Mouse (Mus musculus) hindbrain, embryonic 13.5 days (tissue): ENCODE results near the gene Cacna1c. TPM values are rescaled to one million over a fixed set of nuclear protein-coding genes. Genes with fewer than 3 reads are reported as not detected.

Source experiments
- ATAC-seq: fragments of 200-750 bp; cut with Nextera tagmentation; 2 replicates; pipeline ENCODE4 v1.8.0; 2017; ENCODE audit warnings: moderate TSS enrichment; ENCODE audit not compliant: low FRiP score
- H3K27ac ChIP-seq: fragments of 300-500 bp; sonication (generic); 2 replicates; pipeline ENCODE4 v1.5.1; 2015; ENCODE audit warnings: inconsistent platforms, mild to moderate bottlenecking, moderate library complexity
- H3K27me3 ChIP-seq: fragments of 300-500 bp; sonication (generic); 2 replicates; pipeline ENCODE4 v1.6.1; 2015; ENCODE audit warnings: mild to moderate bottlenecking, inconsistent platforms
- H3K36me3 ChIP-seq: fragments of 300-500 bp; sonication (generic); 2 replicates; pipeline ENCODE4 v1.6.1; 2015; ENCODE audit warnings: mild to moderate bottlenecking, inconsistent platforms
- H3K4me1 ChIP-seq: fragments of 300-500 bp; sonication (generic); replicated peaks from 2 replicates; pipeline ENCODE4 v1.6.1; 2015; ENCODE audit warnings: inconsistent platforms
- H3K4me2 ChIP-seq: fragments of 300-500 bp; sonication (generic); 2 replicates; pipeline ENCODE4 v1.6.1; 2015; ENCODE audit warnings: inconsistent platforms, mild to moderate bottlenecking, moderate library complexity
- H3K4me3 ChIP-seq: fragments of 300-500 bp; sonication (generic); 2 replicates; pipeline ENCODE4 v1.5.1; 2015; ENCODE audit warnings: mild to moderate bottlenecking, inconsistent platforms
- H3K9ac ChIP-seq: fragments of 300-500 bp; sonication (generic); 2 replicates; pipeline ENCODE4 v1.6.1; 2015; ENCODE audit warnings: mild to moderate bottlenecking, inconsistent platforms
- H3K9me3 ChIP-seq: fragments of 300-500 bp; sonication (generic); 2 replicates; pipeline ENCODE4 v1.6.1; 2016; ENCODE audit warnings: inconsistent platforms
- WGBS: fragments of 180-500 bp; shearing (Covaris S2); methylation state at CpG from one replicate; pipeline ENCODE4 v1.1.7; 2015; 5-methylcytosine and 5-hydroxymethylcytosine counted together
- polyA plus RNA-seq: library from polyadenylated mRNA; unstranded; fragments of >200 nt; fragmentation: Nextera tagmentation; extraction: Ambion mirVana; gene quantifications from 2 replicates; pipeline ENCODE4 v1.2.1, GENCODE M21; 2015

Gene Cacna1c
- polyA plus RNA-seq, 1 experiment from 2014 or later: 6.9 TPM

DNA sequence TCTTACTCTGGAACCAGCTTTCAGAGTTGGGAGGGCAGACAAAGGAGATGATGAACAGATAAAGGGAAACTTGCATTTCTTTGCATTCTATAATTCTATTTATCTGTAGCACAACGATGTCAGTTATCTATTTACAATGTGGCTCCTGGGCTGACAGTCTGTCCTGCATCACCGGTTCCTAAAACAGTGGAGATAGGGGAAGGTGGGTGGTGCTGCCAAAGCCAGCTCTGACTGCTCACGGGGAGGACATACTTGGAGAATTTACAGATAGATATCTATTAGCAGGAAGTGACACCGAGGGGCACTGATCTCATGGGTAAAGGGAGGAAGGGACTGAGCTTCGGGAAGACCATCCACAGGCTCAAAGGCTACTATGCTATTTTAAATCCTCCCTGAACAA is 443.2 kb downstream of the Cacna1c start:
- H3K4me3 ChIP-seq: no peak overlapping the region
- 78% methylated on average over 5 of the region's 5 CpGs for WGBS
- H3K4me2 ChIP-seq: no peak overlapping the region
- ATAC-seq: no peak
- H3K36me3 ChIP-seq: peaks cover 16% of the 10 kb centered on the region; the same call in 1 of the 2 replicates
- H3K27me3 ChIP-seq: no peaks in the 10 kb centered on the region
- H3K9ac ChIP-seq: no peak overlapping the region
- H3K4me1 ChIP-seq: peaks cover 20% of the 10 kb centered on the region
- no peak overlapping the region for H3K27ac ChIP-seq
- no peaks in the 10 kb centered on the region for H3K9me3 ChIP-seq

DNA sequence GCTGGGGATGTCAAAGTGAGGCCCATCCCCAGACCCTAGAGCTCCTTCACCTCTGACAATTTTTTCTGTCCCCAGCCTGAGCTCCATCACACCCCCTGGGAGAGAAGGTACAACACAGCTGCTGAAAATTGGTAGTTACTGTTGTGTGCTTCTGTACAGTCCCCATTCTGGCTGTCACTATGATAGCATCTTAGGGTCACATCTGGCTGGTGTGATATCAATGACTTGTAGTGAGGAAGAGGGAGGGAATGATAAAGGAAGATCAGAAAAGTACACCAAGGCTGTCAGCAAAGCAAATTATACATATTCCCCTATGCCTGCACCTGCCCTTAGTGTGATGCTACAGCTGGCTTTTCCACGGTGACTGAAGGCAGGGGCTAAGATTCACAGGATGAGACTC is 446.9 kb downstream of the Cacna1c start:
- Histone ChIP-seq H3K4me2 (no peak overlapping the region), H3K9ac (no peak overlapping the region), H3K4me3 (no peak overlapping the region), H3K27ac (no peak overlapping the region), H3K9me3 (no peaks in the 10 kb centered on the region), H3K27me3 (no peaks in the 10 kb centered on the region), H3K36me3 (peaks cover 22% of the 10 kb centered on the region), H3K4me1 (peaks cover 4% of the 10 kb centered on the region; the same call in 1 of the 2 replicates)
- WGBS: 93% methylated on average over 1 of the region's 1 CpGs
- ATAC-seq: no peak

DNA sequence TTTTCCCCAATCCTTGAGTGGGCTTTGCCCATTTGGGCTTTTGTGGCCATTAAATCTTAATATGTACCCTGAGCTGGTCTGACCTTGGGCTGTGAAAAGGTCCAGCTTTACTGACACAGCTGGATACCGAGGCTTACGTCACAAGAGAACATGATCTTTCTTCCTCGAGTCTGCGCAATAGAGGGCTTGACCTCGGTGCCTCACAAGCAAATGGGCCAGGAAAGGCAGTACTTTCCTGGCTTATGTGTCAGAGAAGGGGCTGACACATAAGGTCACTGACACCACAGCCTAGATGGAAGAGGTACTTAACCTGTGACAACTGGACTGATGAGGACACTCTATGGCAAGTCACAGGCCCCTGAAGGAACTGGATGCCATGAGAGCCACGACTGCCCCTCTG is 453.5 kb downstream of the Cacna1c start:
- Histone ChIP-seq H3K36me3 (peaks cover 9% of the 10 kb centered on the region; the same call in 1 of the 2 replicates), H3K4me1 (no peaks in the 10 kb centered on the region), H3K4me3 (no peak overlapping the region), H3K9me3 (no peaks in the 10 kb centered on the region), H3K4me2 (no peak overlapping the region), H3K9ac (no peak overlapping the region), H3K27ac (no peak overlapping the region), H3K27me3 (no peaks in the 10 kb centered on the region)
- no peak for ATAC-seq
- WGBS: 88% methylated on average over 6 of the region's 6 CpGs

DNA sequence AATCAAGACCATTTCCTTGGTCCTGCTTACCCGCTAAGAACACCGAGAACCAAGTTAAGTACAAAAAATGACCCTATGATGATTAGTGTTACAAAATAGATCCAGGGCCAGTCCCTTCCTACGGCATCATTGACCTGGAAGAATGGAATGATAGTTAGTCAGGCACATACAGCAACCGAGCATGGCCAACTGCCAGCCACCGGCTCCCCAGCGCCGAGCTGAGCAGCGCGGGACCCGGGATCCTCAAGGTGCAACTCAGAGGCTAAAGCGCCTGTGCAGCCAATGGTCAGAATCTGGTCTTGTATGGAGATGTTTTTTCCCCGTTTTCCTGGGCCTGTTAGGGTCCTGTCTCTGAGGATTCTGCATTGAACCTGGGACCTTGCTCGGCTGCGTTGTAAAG is 454.4 kb downstream of the Cacna1c start:
- H3K4me3 ChIP-seq: no peak overlapping the region
- no peak overlapping the region for H3K4me2 ChIP-seq
- no peaks in the 10 kb centered on the region for H3K4me1 ChIP-seq
- ATAC-seq: no peak
- H3K27me3 ChIP-seq: no peaks in the 10 kb centered on the region
- H3K9me3 ChIP-seq: no peaks in the 10 kb centered on the region
- no peak overlapping the region for H3K27ac ChIP-seq
- WGBS: 97% methylated on average over 14 of the region's 14 CpGs
- 0 out of 2 replicates have a peak, but pooled peaks cover 3% of the 10 kb centered on the region for H3K36me3 ChIP-seq
- no peak overlapping the region for H3K9ac ChIP-seq

DNA sequence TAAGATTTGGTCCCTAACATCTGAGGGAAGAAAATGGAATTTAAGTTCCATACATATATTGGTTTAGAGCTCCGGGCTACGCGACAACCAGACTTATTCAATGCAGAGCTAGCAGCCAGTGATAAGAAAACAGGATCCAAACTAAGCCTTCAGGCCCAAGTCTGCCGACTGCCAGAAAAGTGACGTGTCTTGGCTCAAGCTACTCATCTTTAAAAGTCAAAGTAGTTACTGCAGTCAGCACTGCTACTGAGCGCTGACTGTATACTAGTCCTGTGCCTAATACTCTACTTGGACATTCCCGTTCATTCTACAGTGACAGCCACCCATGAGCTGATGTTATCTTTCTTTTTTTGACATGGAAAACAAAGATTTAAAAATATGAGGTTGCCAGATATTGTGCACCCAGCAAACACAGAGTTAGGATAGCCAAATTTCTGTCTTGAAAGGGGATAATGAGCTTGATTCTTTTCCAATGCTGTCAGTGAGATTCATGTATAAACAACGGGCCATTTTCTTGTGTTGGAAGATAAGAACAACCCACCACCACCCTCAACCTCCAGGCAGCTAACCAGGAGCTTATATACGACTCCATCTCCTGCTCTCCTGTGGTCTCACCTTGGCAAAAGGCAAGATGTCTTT is 456.1 kb downstream of the Cacna1c start:
- Histone ChIP-seq H3K4me1 (no peaks in the 10 kb centered on the region), H3K9me3 (no peaks in the 10 kb centered on the region), H3K36me3 (0 out of 2 replicates have a peak, but pooled peaks cover 3% of the 10 kb centered on the region), H3K27ac (no peak overlapping the region), H3K9ac (no peak overlapping the region), H3K27me3 (no peaks in the 10 kb centered on the region), H3K4me2 (no peak overlapping the region), H3K4me3 (no peak overlapping the region)
- 92% methylated on average over 9 of the region's 9 CpGs for WGBS
- ATAC-seq: no peak

DNA sequence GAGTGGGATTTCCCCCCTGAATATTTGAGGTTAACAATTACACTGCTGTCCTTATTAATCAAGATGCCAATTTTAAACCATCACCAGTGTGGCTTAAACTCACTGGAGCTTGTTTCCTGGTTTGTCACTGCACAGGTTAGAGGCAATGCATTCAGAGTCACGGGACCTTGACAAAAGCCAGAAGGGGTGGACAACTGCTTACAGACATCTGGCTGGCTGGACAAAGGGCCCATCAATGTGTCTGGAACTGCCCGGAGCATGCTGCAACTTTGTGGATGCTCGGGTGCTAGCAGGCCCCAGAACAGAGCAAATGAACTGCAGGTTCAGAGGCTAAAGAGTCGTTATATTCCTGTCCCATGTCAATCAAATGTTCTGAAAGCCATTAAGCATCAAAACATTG is 456.9 kb downstream of the Cacna1c start:
- no peaks in the 10 kb centered on the region for H3K27me3 ChIP-seq
- H3K9ac ChIP-seq: no peak overlapping the region
- peaks cover 9% of the 10 kb centered on the region for H3K36me3 ChIP-seq
- no peaks in the 10 kb centered on the region for H3K9me3 ChIP-seq
- no peak overlapping the region for H3K4me3 ChIP-seq
- WGBS: 64% methylated on average over 4 of the region's 4 CpGs
- no peak for ATAC-seq
- no peak overlapping the region for H3K27ac ChIP-seq
- no peaks in the 10 kb centered on the region for H3K4me1 ChIP-seq
- H3K4me2 ChIP-seq: no peak overlapping the region

DNA sequence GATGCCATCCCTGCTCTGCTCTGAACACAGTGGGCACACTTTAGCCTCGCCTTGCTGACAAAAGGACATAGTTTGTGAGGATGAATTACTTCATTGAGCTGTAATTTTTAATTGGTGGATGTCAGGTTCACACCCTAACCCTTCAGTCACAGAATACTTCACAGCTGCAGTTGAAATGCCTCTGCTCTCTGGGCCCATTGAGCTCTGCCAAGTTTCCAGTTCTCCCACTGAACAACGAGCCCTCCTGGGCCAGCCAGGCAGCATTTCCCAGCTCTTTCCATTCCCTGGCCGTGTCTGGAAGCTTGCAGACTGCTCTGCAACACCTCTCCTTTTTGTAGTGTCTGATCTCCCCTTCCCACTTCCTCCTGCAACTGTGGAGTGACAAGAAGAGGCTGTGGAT is 457.6 kb downstream of the Cacna1c start:
- WGBS: 66% methylated on average over 3 of the region's 3 CpGs
- H3K27me3 ChIP-seq: no peaks in the 10 kb centered on the region
- H3K36me3 ChIP-seq: peaks cover 16% of the 10 kb centered on the region
- ATAC-seq: no peak
- no peak overlapping the region for H3K27ac ChIP-seq
- no peaks in the 10 kb centered on the region for H3K9me3 ChIP-seq
- H3K4me2 ChIP-seq: no peak overlapping the region
- H3K4me3 ChIP-seq: no peak overlapping the region
- H3K9ac ChIP-seq: no peak overlapping the region
- H3K4me1 ChIP-seq: no peaks in the 10 kb centered on the region

DNA sequence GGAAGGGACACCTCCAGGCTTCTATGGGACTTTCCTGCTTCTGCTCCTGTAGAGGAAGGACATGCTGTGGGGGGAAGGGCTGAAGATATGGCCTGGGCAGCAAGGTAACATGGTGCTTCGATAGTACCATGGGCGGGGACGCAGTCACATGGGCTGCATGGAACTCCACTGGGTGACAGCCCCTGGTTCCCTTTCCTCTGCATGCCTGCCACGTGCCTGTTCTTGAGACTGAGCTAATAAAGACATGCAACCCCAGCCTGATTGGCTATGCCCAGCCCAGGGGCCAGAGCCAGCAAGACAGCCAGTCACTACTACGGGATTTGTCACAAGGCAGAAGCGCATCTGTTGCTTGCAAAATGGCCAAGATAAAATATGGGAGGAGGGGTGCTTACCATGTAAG is 459.1 kb downstream of the Cacna1c start:
- Histone ChIP-seq H3K9me3 (no peaks in the 10 kb centered on the region), H3K27me3 (no peaks in the 10 kb centered on the region), H3K27ac (no peak overlapping the region), H3K4me3 (no peak overlapping the region), H3K4me2 (no peak overlapping the region), H3K36me3 (peaks cover 21% of the 10 kb centered on the region), H3K9ac (no peak overlapping the region), H3K4me1 (no peaks in the 10 kb centered on the region)
- WGBS: 85% methylated on average over 6 of the region's 6 CpGs
- no peak for ATAC-seq

DNA sequence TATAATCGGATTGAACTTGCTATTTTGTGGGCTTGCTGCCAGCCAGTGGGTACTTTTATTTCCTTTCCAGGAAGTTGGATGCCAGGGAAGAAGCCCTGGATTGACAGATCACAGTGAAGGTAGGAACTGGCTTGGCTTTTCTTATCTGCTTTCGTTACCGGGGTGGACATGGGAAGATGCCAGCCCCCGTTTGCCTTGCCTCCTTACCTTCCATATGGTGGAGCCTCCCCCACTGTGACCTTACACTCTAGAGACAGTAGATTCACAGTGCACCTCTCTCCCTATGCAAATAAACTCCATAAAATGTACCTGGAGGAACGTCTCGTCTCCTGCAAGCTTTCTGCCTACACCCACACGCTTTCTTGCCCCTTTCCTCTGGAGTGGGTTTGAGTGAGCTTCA is 459.7 kb downstream of the Cacna1c start:
- no peak overlapping the region for H3K27ac ChIP-seq
- 89% methylated on average over 7 of the region's 7 CpGs for WGBS
- no peaks in the 10 kb centered on the region for H3K4me1 ChIP-seq
- ATAC-seq: no peak
- H3K4me3 ChIP-seq: no peak overlapping the region
- no peaks in the 10 kb centered on the region for H3K27me3 ChIP-seq
- no peaks in the 10 kb centered on the region for H3K9me3 ChIP-seq
- H3K4me2 ChIP-seq: no peak overlapping the region
- no peak overlapping the region for H3K9ac ChIP-seq
- H3K36me3 ChIP-seq: peaks cover 22% of the 10 kb centered on the region

DNA sequence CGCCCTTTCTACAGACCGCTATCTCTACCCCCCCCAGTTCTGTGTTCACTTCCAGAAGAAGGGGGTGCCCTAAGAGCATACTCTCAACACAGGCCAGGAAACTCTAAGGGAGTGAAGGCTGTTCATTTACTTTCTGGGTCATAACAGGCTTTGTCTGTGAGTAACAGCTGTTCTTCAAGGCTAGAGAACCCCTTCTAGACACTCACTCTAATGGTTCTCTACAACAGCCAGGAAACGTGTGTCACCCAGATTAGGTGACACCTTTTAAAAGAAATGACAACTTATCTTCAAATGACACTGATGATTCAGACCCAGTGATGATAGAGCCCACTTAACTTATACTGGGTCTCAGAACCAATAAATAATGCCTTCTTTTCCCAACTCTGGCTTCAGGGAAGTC is 461.1 kb downstream of the Cacna1c start:
- no peaks in the 10 kb centered on the region for H3K27me3 ChIP-seq
- no peak overlapping the region for H3K4me3 ChIP-seq
- ATAC-seq: no peak
- 89% methylated on average over 3 of the region's 3 CpGs for WGBS
- no peak overlapping the region for H3K27ac ChIP-seq
- 0 out of 2 replicates have a peak, but pooled peaks cover under 1% of the 10 kb centered on the region for H3K9me3 ChIP-seq
- H3K4me2 ChIP-seq: no peak overlapping the region
- H3K4me1 ChIP-seq: no peaks in the 10 kb centered on the region
- no peak overlapping the region for H3K9ac ChIP-seq
- peaks cover 26% of the 10 kb centered on the region for H3K36me3 ChIP-seq

DNA sequence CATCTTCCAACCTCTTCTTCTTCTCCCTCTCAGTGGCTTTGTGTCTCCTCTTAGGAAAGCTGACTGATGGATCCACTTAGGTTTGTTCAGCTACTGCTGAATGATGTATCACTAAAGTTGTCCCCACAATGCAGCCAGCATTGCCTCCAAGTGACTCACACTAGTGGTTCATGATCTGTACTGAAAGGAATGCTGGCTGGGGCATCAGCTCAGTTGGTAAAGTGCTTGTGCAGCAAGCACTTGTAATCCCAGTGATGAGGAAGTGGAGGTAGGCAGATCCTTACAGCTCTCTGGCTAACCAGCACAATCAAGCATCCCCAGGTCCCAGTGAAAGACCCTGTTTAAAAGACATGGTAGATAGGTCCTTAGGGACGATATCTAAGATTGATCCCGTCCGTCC is 464.3 kb downstream of the Cacna1c start:
- no peak for ATAC-seq
- Histone ChIP-seq H3K4me1 (no peaks in the 10 kb centered on the region), H3K36me3 (peaks cover 48% of the 10 kb centered on the region), H3K27me3 (no peaks in the 10 kb centered on the region), H3K4me3 (no peak overlapping the region), H3K4me2 (no peak overlapping the region), H3K9me3 (0 out of 2 replicates have a peak, but pooled peaks cover 5% of the 10 kb centered on the region), H3K27ac (no peak overlapping the region), H3K9ac (no peak overlapping the region)
- WGBS: 100% methylated on average over 3 of the region's 3 CpGs

DNA sequence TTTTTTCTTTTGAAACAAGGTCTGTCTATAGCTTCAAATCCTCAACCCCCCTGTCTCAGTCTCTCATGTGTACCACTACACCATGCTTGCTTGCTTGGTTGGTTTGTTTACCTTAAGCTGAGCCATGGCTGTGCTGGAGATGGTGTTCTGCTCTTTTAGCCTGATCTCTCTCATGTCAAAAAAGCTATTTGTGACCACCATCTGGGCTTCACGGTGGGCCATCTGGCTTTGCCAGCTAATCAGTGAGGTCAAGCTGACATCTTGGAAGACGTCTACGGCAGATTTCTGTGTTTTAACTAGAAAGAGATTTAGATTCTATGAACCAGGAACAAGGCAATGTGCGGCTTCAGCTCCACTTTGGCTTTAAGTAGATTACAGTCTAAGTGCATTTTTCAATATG is 471.3 kb downstream of the Cacna1c start:
- 0 out of 2 replicates have a peak, but pooled peaks cover 2% of the 10 kb centered on the region for H3K9me3 ChIP-seq
- no peak overlapping the region for H3K4me3 ChIP-seq
- no peaks in the 10 kb centered on the region for H3K27me3 ChIP-seq
- H3K4me2 ChIP-seq: no peak overlapping the region
- H3K4me1 ChIP-seq: peaks cover 21% of the 10 kb centered on the region
- H3K27ac ChIP-seq: peak overlapping the region; percentile 18; the same call in 1 of the 2 replicates
- ATAC-seq: no peak
- H3K36me3 ChIP-seq: peaks cover 20% of the 10 kb centered on the region
- WGBS: 54% methylated on average over 4 of the region's 4 CpGs
- H3K9ac ChIP-seq: no peak overlapping the region

DNA sequence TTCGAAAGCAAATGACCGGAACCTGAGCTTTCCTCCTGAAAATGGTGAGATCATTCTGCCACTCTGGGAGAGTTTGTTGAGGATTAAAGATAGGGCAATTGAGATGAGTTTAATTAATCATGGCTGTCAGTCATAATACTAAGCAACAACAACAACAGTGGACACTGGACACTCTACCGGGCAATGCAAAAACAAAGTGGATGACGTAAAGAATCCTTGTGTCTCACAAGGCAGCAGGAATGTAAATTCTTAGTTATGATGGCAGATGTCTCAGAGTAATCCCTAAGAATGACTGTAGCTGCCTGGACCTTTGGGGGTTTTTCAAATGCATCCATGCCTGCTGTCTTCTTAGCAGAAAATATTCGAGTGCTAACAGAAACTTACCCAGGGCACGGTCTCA is 471.8 kb downstream of the Cacna1c start:
- no peak overlapping the region for H3K9ac ChIP-seq
- no peaks in the 10 kb centered on the region for H3K27me3 ChIP-seq
- H3K27ac ChIP-seq: 0 out of 2 replicates have a peak overlapping the region, but pooled peaks have one; percentile 18
- no peak overlapping the region for H3K4me3 ChIP-seq
- no peak overlapping the region for H3K4me2 ChIP-seq
- ATAC-seq: no peak
- H3K36me3 ChIP-seq: peaks cover 15% of the 10 kb centered on the region
- H3K4me1 ChIP-seq: peaks cover 21% of the 10 kb centered on the region
- WGBS: 78% methylated on average over 6 of the region's 6 CpGs
- H3K9me3 ChIP-seq: no peaks in the 10 kb centered on the region
